Mouse (Mus musculus) right cerebral cortex, adult 18-20 months (tissue): ENCODE data around the gene Kif1b.
"Not testable (repeated sequence)": the region's sequence is repeated elsewhere in the genome, so short reads cannot be mapped to it uniquely, and the experiment has no call there.

Experiments used
- DNase-seq: peaks from one replicate; pipeline ENCODE4 v3.0.0; 2022; ENCODE audit warnings: mixed read lengths

Kif1b gene

DNA sequence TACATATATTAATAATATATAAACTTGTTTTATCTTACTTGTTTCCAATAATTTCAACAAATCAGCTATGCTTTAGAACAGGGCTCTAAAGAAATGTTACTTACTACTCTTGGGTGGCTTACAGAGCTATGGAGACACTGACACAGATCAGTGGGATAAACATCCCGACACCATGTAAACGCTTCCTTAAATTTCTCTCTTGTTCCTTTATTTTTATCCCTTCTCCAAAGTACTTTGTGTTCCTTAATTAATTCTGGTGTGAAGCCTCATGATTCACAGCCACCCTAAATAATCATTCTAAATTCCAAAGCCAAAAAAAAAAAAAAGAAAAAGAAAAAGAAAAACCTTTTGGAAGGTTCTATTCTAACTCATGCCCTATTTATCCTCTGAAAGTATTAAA, 42.6 kb downstream of the Kif1b start:
- no peak for DNase-seq

GRCm38 (mm10) chr4:149263218-149263617, 44.3 kb downstream of the Kif1b start:
- no peak for DNase-seq

- no peak for DNase-seq
Observed at GRCm38 (mm10) chr4:149261466-149261865, 46.0 kb downstream of the Kif1b start.

- DNase-seq, result no peak
Observed at GRCm38 (mm10) chr4:149260911-149261310, 46.6 kb downstream of the Kif1b start.

DNA sequence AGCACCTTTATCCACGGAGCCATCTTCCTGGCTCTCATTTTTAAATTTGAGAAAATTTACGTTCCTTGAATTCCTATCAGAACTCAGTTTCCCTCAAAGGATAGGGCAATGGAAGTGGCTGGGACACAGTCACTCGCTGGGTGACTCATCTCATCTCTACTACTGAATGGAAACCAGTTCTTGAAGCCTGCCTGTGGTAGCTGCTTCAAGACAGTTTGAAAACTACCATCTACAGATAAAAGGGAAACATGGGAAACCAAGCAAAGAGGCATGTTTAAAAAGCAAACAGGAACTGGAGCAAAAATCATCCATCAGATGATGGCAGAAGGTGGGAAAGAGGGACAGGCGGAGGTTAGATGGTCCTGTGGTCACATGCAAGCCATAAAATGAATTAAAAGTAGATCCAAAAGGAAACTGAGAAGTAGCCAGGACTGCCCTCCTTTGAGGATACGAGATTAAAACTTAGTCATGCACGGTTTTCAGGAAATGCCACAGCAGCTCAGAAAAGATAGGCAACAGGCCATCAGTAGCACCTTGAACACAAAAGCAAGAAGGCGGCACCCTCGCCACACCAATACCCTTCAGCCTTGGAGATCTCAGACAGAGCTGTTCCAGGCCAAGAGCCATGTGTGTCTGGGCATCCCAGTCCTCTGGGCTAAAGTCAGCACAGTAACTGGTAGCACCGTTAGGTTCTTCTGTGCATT, 48.0 kb downstream of the Kif1b start:
- no peak for DNase-seq

DNA sequence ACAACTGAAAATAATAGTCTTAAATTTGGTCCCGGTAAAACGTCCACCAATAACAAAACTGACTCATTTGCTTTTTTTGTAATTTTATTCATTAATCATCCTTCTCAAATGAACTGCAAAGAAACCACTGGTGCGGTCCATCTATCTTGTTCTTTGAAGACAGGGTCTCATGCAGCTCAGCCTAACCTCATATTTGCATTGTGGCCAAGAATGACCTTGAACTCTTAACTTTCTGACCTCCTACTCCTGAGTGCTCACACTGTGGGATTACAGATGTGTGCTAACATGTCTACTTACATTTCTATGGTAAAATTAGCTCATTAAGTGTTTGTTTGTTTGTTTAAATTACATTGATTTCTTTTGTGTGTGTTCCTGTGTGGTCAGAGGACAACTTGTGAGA, 48.6 kb downstream of the Kif1b start:
- DNase-seq, result no peak

DNA sequence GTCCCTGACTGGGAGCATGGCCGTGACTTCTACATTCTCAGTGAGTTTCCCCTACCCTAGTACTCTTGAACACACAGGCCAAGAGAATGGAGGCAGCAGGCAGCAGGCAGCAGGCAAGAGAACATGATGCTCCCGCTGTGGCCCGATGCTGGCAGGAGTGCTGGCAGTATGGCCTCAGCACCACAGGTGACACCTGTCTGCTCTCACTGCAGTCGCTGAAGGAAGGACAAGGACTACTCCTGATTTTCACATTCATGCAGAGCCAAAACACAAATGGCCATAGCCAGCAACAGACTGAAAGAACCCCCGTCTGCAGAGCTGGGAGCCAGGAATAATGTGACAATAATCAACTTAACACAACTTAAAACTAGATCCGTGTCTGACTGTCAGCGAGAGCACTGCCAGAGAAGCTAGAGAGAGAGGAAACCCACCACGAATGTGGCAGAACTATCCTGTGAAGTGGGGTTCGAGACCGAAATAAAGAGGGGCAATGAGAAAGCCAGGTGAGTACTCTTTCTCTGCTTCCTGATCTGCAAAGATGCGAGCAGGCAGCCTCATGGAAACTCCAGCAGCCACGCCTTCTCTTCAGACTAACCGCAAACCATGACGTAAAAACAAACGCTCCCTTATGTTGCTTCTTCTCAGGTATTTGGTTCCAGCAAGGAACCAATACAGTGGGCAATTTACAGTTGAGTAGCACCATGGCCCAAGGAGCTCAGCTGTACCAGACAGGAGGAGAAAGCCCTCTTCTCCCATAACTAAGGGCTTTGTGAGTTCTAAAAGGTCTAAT, 50.8 kb downstream of the Kif1b start:
- DNase-seq, result no peak

GRCm38 (mm10) chr4:149255277-149256270, 51.9 kb downstream of the Kif1b start:
- peak; percentile 31 for DNase-seq

- no peak for DNase-seq
Observed at GRCm38 (mm10) chr4:149254827-149255226, 52.7 kb downstream of the Kif1b start.

DNA sequence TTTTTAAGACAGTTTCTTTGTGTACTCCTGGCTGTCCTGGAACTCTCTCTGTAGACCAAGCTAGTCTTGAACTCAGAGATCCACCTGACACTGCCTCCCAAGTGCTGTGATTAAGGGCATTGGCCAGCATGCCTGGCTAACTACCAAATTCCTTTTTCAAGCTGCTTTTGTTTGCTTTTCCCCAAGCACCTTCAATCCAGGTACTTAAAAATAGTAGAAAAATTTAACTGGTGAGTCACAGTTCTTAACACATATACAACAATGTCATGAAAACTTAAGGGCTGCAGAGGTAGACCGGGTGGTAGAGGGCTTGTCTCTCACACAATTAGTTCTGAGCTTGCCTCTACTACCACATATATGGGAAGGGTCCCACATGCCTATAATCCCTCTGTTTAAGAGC, 58.2 kb downstream of the Kif1b start:
- DNase-seq, result no peak

DNA sequence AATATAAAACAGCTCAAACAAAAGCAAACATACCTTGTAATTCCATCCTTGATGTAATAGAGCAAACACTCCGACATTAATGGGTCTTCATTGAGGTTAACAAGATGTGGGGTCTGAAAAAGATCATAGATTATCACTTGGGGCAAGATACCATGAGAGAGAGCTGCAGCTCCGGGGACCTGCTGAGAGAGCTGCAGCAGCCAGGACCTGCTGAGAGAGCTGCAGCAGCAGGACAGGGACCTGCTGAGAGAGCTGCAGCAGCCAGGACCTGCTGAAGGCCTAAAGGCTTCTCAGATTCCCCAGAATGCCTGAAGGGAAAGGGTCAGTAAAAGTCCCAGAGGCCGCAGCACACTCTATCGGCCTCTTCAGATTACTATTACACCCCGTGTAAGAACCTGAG, 59.7 kb downstream of the Kif1b start:
- DNase-seq, result no peak

DNA sequence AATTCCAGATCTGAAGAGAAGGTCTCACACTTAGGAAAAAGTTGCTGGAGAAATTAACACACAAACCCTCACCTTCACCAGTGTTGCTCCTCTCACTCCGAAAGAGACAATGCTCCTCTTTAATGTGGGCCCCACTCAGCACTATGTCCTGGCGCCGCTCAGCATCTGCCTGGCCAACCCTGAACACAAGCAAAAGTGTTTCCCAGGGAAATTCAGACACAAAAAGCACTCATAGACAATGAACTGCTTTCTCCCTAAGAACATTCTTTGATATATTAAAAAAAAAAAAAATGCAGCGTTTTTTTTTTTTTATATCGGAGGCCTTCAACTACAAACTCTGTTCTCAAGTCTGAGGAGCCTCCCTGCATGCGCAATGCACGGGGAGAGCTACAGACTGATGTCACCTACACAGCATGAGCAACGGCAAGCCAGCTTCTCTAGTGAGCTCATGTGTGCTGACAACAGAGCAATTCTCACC, 60.3 kb downstream of the Kif1b start:
- DNase-seq, result peak; percentile 51

DNA sequence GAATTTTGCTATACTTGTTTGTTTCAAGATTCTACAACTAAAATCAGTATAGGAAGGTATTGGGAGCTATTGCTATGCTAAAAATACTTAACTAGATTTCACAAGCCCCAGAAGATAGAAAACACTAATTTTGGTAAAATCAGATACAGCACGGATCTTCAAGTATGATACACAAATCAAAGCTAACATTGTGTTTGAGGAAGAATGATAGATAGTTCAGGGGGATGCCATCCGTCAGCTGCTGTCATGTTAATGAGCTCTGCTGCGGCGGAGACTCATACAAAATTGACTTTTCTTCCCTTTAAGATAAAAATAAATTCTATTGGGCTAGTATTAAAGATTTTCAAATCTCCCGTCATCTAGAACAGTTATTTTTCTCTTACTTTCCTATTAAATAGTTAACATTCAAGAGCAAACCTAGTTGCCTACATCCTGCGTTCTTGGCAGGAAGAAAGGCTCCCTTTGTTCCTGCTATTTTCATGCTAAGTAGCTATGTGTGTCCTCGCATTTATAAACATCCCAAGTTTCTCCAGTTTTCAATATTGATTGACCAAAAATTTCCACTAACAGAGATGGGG, 60.8 kb downstream of the Kif1b start:
- no peak for DNase-seq

- DNase-seq, result no peak
Observed at GRCm38 (mm10) chr4:149237011-149237410, 70.5 kb downstream of the Kif1b start.

DNA sequence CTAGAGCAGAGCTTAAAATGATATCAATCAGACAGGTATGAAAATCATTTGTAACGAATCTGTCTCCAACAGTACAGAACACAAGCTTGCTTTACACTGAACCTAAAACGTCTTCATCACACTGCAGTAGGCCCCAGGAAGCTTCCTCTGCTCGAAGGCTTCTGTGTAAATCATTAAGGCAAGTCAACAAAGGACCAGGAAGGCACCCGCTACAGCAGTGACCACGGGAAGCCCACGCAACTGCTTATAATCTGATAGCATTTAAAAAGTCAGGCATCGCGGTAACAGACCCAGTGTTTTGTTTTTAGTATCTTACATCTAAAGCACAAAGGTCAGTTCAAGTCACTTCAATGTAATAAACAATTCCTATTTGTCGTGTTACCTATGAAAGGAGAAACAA, 73.6 kb downstream of the Kif1b start:
- DNase-seq, result no peak

GRCm38 (mm10) chr4:149228682-149229081, 78.8 kb downstream of the Kif1b start:
- DNase-seq, result not testable (repeated sequence)

DNA sequence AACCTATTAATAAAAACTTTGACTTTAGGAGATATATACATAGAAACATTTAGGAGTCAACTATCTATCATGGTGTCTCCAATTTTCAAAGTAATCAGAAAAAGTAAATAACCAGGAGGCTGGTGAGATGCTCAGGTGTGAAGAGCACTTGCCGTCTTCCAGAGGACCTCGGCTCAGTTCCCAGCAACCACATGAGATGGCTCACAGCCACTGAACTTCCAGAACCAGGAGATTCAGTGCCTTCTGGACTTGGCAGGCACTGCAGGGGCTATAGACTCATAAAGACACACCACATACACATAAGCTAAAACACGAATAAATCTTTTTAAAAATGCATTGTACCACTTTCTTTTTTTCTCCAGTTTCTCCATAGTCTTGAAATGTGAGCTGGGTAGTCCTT, 79.2 kb downstream of the Kif1b start:
- DNase-seq, result no peak

DNA sequence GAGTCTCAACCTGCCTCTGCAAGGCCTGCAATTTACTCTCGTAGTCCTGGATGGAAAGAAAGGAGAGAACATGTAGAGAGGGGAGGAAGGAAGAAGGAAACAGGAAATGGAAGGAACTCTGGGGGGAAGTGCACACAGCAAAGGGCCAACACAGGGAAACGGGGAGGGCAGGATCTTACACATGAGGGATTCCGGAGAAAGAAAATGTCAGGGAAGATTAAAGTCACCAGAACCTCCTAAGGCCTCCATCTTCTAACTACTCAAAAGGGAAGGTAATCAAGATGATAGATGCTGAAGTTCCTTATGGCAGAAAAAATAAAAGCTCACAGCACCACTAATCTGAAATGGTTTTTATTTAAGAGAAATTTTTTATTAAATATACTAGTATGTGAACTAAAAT, 81.2 kb downstream of the Kif1b start:
- no peak for DNase-seq

DNA sequence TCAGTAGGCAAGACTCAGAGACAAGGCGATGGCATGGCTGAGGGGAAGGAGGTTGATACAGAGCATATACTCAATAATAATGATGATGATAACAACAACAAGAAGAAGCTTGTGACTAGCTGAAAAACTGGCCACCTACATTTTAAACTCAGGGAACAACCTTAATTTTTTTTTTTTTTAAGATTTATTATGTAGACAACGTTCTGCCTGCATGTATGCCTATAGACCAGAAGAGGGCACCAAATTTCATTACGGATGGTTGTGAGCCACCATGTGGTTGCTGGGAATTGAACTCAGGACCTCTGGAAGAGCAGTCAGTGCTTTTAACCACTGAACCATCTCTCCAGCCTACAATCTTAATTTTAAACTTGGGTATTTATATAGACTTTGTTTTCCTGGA, 84.0 kb downstream of the Kif1b start:
- no peak for DNase-seq

DNA sequence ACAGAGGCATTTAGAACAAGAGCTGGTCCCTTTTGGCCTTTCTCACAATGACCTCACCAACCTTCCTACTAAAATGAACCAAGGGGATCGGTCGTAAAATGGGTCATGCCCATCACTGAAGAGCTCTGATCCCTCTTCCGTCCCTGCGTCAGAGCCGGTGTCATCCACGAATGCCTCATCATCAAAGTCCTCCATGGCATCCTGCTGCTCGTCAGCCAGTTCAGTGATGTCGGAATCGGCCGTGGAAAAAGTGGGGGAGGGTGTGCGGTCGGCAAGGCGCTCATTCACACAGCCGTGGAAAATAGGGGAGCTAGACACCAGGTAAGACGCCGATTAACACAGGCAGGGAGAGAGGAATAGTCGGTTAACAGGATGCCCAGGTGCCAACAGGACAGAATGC, 87.0 kb downstream of the Kif1b start:
- no peak for DNase-seq

DNA sequence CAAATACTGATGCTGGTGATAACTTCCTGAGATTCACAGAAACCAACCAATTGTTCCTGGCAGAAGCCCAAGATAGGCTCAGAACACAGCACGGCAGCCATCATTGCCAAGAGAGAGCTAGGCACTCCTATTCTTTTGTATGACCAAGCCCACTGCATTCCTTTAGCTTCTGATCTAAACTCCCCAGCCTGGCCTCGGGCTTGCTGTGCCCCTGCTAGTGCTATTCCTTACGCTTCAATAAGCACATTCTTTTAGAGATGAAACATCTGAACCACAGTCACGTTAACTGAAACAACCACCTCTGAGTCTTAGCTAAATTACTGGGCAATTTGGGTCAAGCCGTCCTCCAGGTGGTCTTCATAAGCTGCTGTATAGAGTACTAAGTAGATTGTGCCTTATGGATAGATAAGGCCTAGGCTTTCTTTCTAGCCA, 87.4 kb downstream of the Kif1b start:
- peak; percentile 49 for DNase-seq

DNA sequence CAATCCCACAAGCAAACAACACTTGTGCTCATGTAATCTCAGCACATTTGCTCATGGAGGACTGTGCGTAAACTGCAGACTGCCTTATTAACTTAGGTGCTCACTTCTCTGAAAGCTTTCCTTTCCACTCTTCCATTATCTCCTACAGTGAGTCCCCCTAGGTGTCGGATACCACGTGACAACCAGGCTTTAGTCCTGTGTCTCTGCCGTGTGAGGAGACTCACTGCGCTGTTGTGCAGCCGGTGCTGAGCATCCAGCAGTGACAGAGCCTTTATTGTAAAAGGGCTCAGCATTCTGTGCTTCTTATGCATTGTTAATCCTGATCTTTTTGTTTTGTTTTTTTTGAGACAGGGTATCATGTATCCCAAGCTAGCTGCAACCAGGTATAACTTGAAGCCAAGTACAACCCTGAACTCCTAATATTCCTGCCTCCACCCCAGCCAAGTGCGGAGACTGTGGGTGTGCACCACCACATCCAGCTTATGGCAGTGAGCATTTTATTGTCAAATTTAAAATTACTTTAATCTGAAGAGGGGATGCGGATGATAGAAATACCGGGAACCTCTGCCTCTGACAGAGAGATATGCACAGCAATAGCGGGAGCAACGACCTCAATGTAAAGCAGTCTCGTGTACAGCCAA, 88.0 kb downstream of the Kif1b start:
- no peak for DNase-seq
